Mouse (Mus musculus) naive thymus-derived CD4-positive, alpha-beta T cell, adult 2 months (primary cell): ENCODE results near the gene Steap3.

Experiments used
- DNase-seq: peaks from one replicate; pipeline ENCODE4 v3.0.0-alpha.2; 2011; ENCODE audit warnings: low read depth

Gene Steap3

GRCm38 (mm10) chr1:120197189-120197588 lies 75.3 kb downstream of the Steap3 start:
- DNase-seq: peak; percentile 77

GRCm38 (mm10) chr1:120196724-120197123 lies 75.8 kb downstream of the Steap3 start:
- no peak for DNase-seq

- DNase-seq: no peak
Observed at GRCm38 (mm10) chr1:120195947-120196346, 76.6 kb downstream of the Steap3 start.

GRCm38 (mm10) chr1:120193586-120193985 lies 78.9 kb downstream of the Steap3 start:
- no peak for DNase-seq

GRCm38 (mm10) chr1:120192321-120192720 lies 80.2 kb downstream of the Steap3 start:
- DNase-seq: no peak

- no peak for DNase-seq
Observed at GRCm38 (mm10) chr1:120190946-120191345, 81.6 kb downstream of the Steap3 start.

- DNase-seq: no peak
Observed at GRCm38 (mm10) chr1:120190300-120190699, 82.2 kb downstream of the Steap3 start.

GRCm38 (mm10) chr1:120189206-120189605 lies 83.3 kb downstream of the Steap3 start:
- DNase-seq: no peak

- no peak for DNase-seq
Observed at GRCm38 (mm10) chr1:120187059-120187458, 85.4 kb downstream of the Steap3 start.

GRCm38 (mm10) chr1:120186655-120187054 lies 85.8 kb downstream of the Steap3 start:
- no peak for DNase-seq

- DNase-seq: no peak
Observed at GRCm38 (mm10) chr1:120186204-120186603, 86.3 kb downstream of the Steap3 start.

- DNase-seq: no peak
Observed at GRCm38 (mm10) chr1:120177141-120177540, 95.4 kb downstream of the Steap3 start.

- no peak for DNase-seq
Observed at GRCm38 (mm10) chr1:120176313-120176712, 96.2 kb downstream of the Steap3 start.

GRCm38 (mm10) chr1:120174991-120175390 lies 97.5 kb downstream of the Steap3 start:
- no peak for DNase-seq

GRCm38 (mm10) chr1:120171819-120172521 lies 100.5 kb downstream of the Steap3 start:
- no peak for DNase-seq

GRCm38 (mm10) chr1:120170307-120170706 lies 102.2 kb downstream of the Steap3 start:
- DNase-seq: no peak

- no peak for DNase-seq
Observed at GRCm38 (mm10) chr1:120168674-120169073, 103.8 kb downstream of the Steap3 start.

- DNase-seq: no peak
Observed at GRCm38 (mm10) chr1:120168016-120168415, 104.5 kb downstream of the Steap3 start.

- DNase-seq: no peak
Observed at GRCm38 (mm10) chr1:120162616-120163015, 109.9 kb downstream of the Steap3 start.

GRCm38 (mm10) chr1:120161502-120161901 lies 111.0 kb downstream of the Steap3 start:
- no peak for DNase-seq

- no peak for DNase-seq
Observed at GRCm38 (mm10) chr1:120158474-120159127, 113.9 kb downstream of the Steap3 start.

GRCm38 (mm10) chr1:120155325-120155724 lies 117.2 kb downstream of the Steap3 start:
- peak; percentile 58 for DNase-seq

- DNase-seq: peak; percentile 41
Observed at GRCm38 (mm10) chr1:120154232-120154631, 118.3 kb downstream of the Steap3 start.

- no peak for DNase-seq
Observed at GRCm38 (mm10) chr1:120146994-120147393, 125.5 kb downstream of the Steap3 start.
